Mouse (Mus musculus): ENCODE measurements around the gene Olfr532. TPM values are rescaled to one million over a fixed set of nuclear protein-coding genes. Genes with fewer than 3 reads are reported as not detected.
"Not testable (repeated sequence)": the region's sequence is repeated elsewhere in the genome, so short reads cannot be mapped to it uniquely, and the experiment has no call there.

The Olfr532 gene
- not detected in 2 replicates for polyA plus RNA-seq (2016; fragmentation: Nextera tagmentation; extraction: Ambion mirVana)

- Histone ChIP-seq H3K4me3 (no peak within 1 kb of the TSS), H3K27ac (no peak within 1 kb of the TSS)
- 87% methylated on average over 1 of the region's 1 CpGs for WGBS
Measured at GRCm38 (mm10) chr7:140421539-140421938, at the start of gene Olfr532. Gene Olfr532, minus strand, starts transcription at chr7:140421639.

GRCm38 (mm10) chr7:140463070-140463469 is 41.6 kb upstream of the Olfr532 start, which contains the start of gene Olfr533:
Gene Olfr533, plus strand, starts transcription at chr7:140463370.
- not testable (repeated sequence) for H3K9me3 ChIP-seq; H3K4me3 ChIP-seq; H3K4me1 ChIP-seq (replicated peaks); H3K36me3 ChIP-seq; H3K27me3 ChIP-seq (ENCODE audit: insufficient read depth, poor library complexity, severe bottlenecking); H3K27ac ChIP-seq; DNase-seq (ENCODE audit: low spot score)
- WGBS = 54% methylated on average over 1 of the region's 1 CpGs

More at GRCm38 (mm10) chr7:140421539-140421938, at the start of gene Olfr532:
- Histone ChIP-seq H3K36me3 (no peaks in the 10 kb centered on the region), H3K9me3 (no peaks in the 10 kb centered on the region), H3K4me1 (replicated peaks) (no peaks in the 10 kb centered on the region), H3K27me3 (ENCODE audit: insufficient read depth, poor library complexity, severe bottlenecking) (no peaks in the 10 kb centered on the region)
- no peak for DNase-seq (ENCODE audit: low spot score)

GRCm38 (mm10) chr7:140443141-140443540 is 21.7 kb upstream of the Olfr532 start:
- Histone ChIP-seq H3K27ac (no peak overlapping the region), H3K4me3 (no peak overlapping the region), H3K4me1 (replicated peaks) (no peaks in the 10 kb centered on the region), H3K27me3 (ENCODE audit: insufficient read depth, poor library complexity, severe bottlenecking) (no peaks in the 10 kb centered on the region), H3K36me3 (no peaks in the 10 kb centered on the region), H3K9me3 (no peaks in the 10 kb centered on the region)
- WGBS = 86% methylated on average over 1 of the region's 1 CpGs
- no peak for DNase-seq (ENCODE audit: low spot score)

GRCm38 (mm10) chr7:140402818-140403217 is 18.6 kb downstream of the Olfr532 start, which contains the start of gene Olfr531:
Gene Olfr531, minus strand, starts transcription at chr7:140402918.
- DNase-seq (ENCODE audit: low spot score) = no peak
- Histone ChIP-seq H3K27ac (no peak within 1 kb of the TSS), H3K4me3 (no peak within 1 kb of the TSS), H3K9me3 (no peaks in the 10 kb centered on the region), H3K4me1 (replicated peaks) (no peaks in the 10 kb centered on the region), H3K27me3 (ENCODE audit: insufficient read depth, poor library complexity, severe bottlenecking) (no peaks in the 10 kb centered on the region), H3K36me3 (no peaks in the 10 kb centered on the region)
- 91% methylated on average over 1 of the region's 1 CpGs for WGBS

- Histone ChIP-seq H3K36me3 (no peaks in the 10 kb centered on the region), H3K9me3 (no peaks in the 10 kb centered on the region), H3K27me3 (ENCODE audit: insufficient read depth, poor library complexity, severe bottlenecking) (no peaks in the 10 kb centered on the region), H3K27ac (no peak overlapping the region), H3K4me3 (no peak overlapping the region), H3K4me1 (replicated peaks) (no peaks in the 10 kb centered on the region)
- no peak for DNase-seq (ENCODE audit: low spot score)
- 88% methylated on average over 2 of the region's 2 CpGs for WGBS
Measured at GRCm38 (mm10) chr7:140376911-140377310, 44.5 kb downstream of the Olfr532 start.

GRCm38 (mm10) chr7:140376231-140376630 is 45.2 kb downstream of the Olfr532 start, which contains the start of gene Olfr530:
Gene Olfr530, minus strand, starts transcription at chr7:140376331.
- H3K27me3 ChIP-seq (ENCODE audit: insufficient read depth, poor library complexity, severe bottlenecking) = no peaks in the 10 kb centered on the region
- H3K27ac ChIP-seq = no peak within 1 kb of the TSS
- DNase-seq (ENCODE audit: low spot score) = no peak
- H3K9me3 ChIP-seq = no peaks in the 10 kb centered on the region
- H3K4me1 ChIP-seq (replicated peaks) = no peaks in the 10 kb centered on the region
- H3K4me3 ChIP-seq = no peak within 1 kb of the TSS
- 61% methylated on average over 1 of the region's 1 CpGs for WGBS
- H3K36me3 ChIP-seq = no peaks in the 10 kb centered on the region

- WGBS = 80% methylated on average over 4 of the region's 4 CpGs
Measured at GRCm38 (mm10) chr7:140374300-140374699, 47.1 kb downstream of the Olfr532 start.

More at GRCm38 (mm10) chr7:140374300-140374699, 47.1 kb downstream of the Olfr532 start:
- H3K4me1 ChIP-seq (replicated peaks) = no peaks in the 10 kb centered on the region
- DNase-seq (ENCODE audit: low spot score) = no peak
- no peaks in the 10 kb centered on the region for H3K36me3 ChIP-seq
- no peak overlapping the region for H3K27ac ChIP-seq
- no peak overlapping the region for H3K4me3 ChIP-seq
- H3K27me3 ChIP-seq (ENCODE audit: insufficient read depth, poor library complexity, severe bottlenecking) = no peaks in the 10 kb centered on the region
- no peaks in the 10 kb centered on the region for H3K9me3 ChIP-seq

Other genes with a start within 250 kb of the Olfr532 start
- not detected in 2 replicates for gene Olfr523, start 248.4 kb downstream of the Olfr532 start, polyA plus RNA-seq (2016; fragmentation: Nextera tagmentation; extraction: Ambion mirVana)
- not detected in 2 replicates for gene Olfr524, start 215.7 kb downstream of the Olfr532 start, polyA plus RNA-seq (2016; fragmentation: Nextera tagmentation; extraction: Ambion mirVana)
- gene Cd163l1, start 203.4 kb downstream of the Olfr532 start, polyA plus RNA-seq (2016; fragmentation: Nextera tagmentation; extraction: Ambion mirVana) = not detected in 2 replicates
- gene 5830411N06Rik, start 174.4 kb downstream of the Olfr532 start, polyA plus RNA-seq (2016; fragmentation: Nextera tagmentation; extraction: Ambion mirVana) = not detected in 2 replicates
- not detected in 2 replicates for gene Olfr525, start 100.8 kb downstream of the Olfr532 start, polyA plus RNA-seq (2016; fragmentation: Nextera tagmentation; extraction: Ambion mirVana)
- not detected in 2 replicates for gene Olfr527, start 87.6 kb downstream of the Olfr532 start, polyA plus RNA-seq (2016; fragmentation: Nextera tagmentation; extraction: Ambion mirVana)
- gene Olfr60, start 60.0 kb downstream of the Olfr532 start, polyA plus RNA-seq (2016; fragmentation: Nextera tagmentation; extraction: Ambion mirVana) = not detected in 2 replicates
- not detected in 2 replicates for gene Olfr530, start 45.3 kb downstream of the Olfr532 start, polyA plus RNA-seq (2016; fragmentation: Nextera tagmentation; extraction: Ambion mirVana)
- gene Olfr531, start 18.7 kb downstream of the Olfr532 start, polyA plus RNA-seq (2016; fragmentation: Nextera tagmentation; extraction: Ambion mirVana) = not detected in 2 replicates
- gene Olfr533, start 41.7 kb upstream of the Olfr532 start, polyA plus RNA-seq (2016; fragmentation: Nextera tagmentation; extraction: Ambion mirVana) = not detected in 2 replicates
- gene Olfr535, start 62.6 kb upstream of the Olfr532 start, polyA plus RNA-seq (2016; fragmentation: Nextera tagmentation; extraction: Ambion mirVana) = not detected in 2 replicates
- gene Olfr536, start 85.8 kb upstream of the Olfr532 start, polyA plus RNA-seq (2016; fragmentation: Nextera tagmentation; extraction: Ambion mirVana) = not detected in 2 replicates
- gene Olfr538, start 146.2 kb upstream of the Olfr532 start, polyA plus RNA-seq (2016; fragmentation: Nextera tagmentation; extraction: Ambion mirVana) = not detected in 2 replicates
- gene Olfr46, start 179.6 kb upstream of the Olfr532 start, polyA plus RNA-seq (2016; fragmentation: Nextera tagmentation; extraction: Ambion mirVana) = not detected in 2 replicates
- not detected in 2 replicates for gene Olfr61, start 207.3 kb upstream of the Olfr532 start, polyA plus RNA-seq (2016; fragmentation: Nextera tagmentation; extraction: Ambion mirVana)
- gene Olfr53, start 224.8 kb upstream of the Olfr532 start, polyA plus RNA-seq (2016; fragmentation: Nextera tagmentation; extraction: Ambion mirVana) = not detected in 2 replicates
- 0.01 TPM in 1 of 2 replicates, not detected in the other for gene Olfr539, start 238.3 kb upstream of the Olfr532 start, polyA plus RNA-seq (2016; fragmentation: Nextera tagmentation; extraction: Ambion mirVana)

Data from hindbrain, embryonic 10.5 days (tissue).